Mouse (Mus musculus) MEL (cell line): Measurements from ENCODE around the gene Btg2. TPM values are rescaled to one million over a fixed set of nuclear protein-coding genes. Genes with fewer than 3 reads are reported as not detected.

Experiments used
- DNase-seq: peaks from one replicate; pipeline ENCODE4 v3.0.0; 2011; ENCODE audit warnings: low read depth, low spot score
- H3K27ac ChIP-seq: 2 replicates; pipeline ENCODE4 v1.5.1; 2012; ENCODE audit warnings: low read depth, mild to moderate bottlenecking, control low read depth, low read length, moderate library complexity; ENCODE audit not compliant: control insufficient read depth
- H3K27me3 ChIP-seq, 2 experiments: fragments of 150-350 bp in 1 of 2; sonication (generic) in 1 of 2; 2 replicates each; pipeline ENCODE4 v1.6.1; 2012; ENCODE audit warnings: low read length in 2 of 2, mild to moderate bottlenecking in 2 of 2, improper control_type of control experiment in 1 of 2, moderate library complexity in 1 of 2; ENCODE audit not compliant: insufficient read depth in 2 of 2, control insufficient read depth in 1 of 2
- H3K36me3 ChIP-seq, 2 experiments: 2 replicates each; pipeline ENCODE4 v1.6.1; 2012 to 2014; ENCODE audit warnings: low read length in 2 of 2, improper control_type of control experiment in 1 of 2, inconsistent platforms in 1 of 2, mild to moderate bottlenecking in 1 of 2; ENCODE audit not compliant: insufficient read depth in 2 of 2, control insufficient read depth in 1 of 2
- H3K4me1 ChIP-seq, 2 experiments: fragments of 150-350 bp in 1 of 2; sonication (generic) in 1 of 2; 2 replicates each; pipeline ENCODE4 v1.6.1; 2012; ENCODE audit warnings: low read length in 2 of 2, improper control_type of control experiment in 1 of 2, mild to moderate bottlenecking in 1 of 2; ENCODE audit not compliant: insufficient read depth in 2 of 2, control insufficient read depth in 1 of 2
- H3K4me3 ChIP-seq, 2 experiments: fragments of 150-350 bp in 1 of 2; sonication (generic) in 1 of 2; 2 replicates each; pipeline ENCODE4 v1.5.1; 2012; ENCODE audit warnings: low read depth in 2 of 2, low read length in 2 of 2, mild to moderate bottlenecking in 2 of 2, moderate library complexity in 2 of 2, control low read depth in 1 of 2, improper control_type of control experiment in 1 of 2; ENCODE audit not compliant: control insufficient read depth in 1 of 2, insufficient read depth in 1 of 2
- H3K79me2 ChIP-seq: 2 replicates; pipeline ENCODE4 v1.6.1; 2012; ENCODE audit warnings: mild to moderate bottlenecking, low read length, moderate library complexity; ENCODE audit not compliant: control insufficient read depth, poor library complexity, insufficient read depth
- H3K9ac ChIP-seq: 2 replicates; pipeline ENCODE4 v1.6.1; 2012; ENCODE audit warnings: low read depth, mild to moderate bottlenecking, control low read depth, low read length, moderate library complexity; ENCODE audit not compliant: control insufficient read depth, poor library complexity, severe bottlenecking
- H3K9me3 ChIP-seq: fragments of 150-350 bp; sonication (generic); replicated peaks from 2 replicates; pipeline ENCODE4 v1.6.1; 2012; ENCODE audit warnings: mild to moderate bottlenecking, low read length, improper control_type of control experiment, moderate library complexity; ENCODE audit not compliant: insufficient read depth
- BHLHE40 ChIP-seq: IDR thresholded peaks from 2 replicates; pipeline ENCODE4 v1.6.1; 2012; ENCODE audit warnings: low read depth, mild to moderate bottlenecking, inconsistent platforms, low read length, improper control_type of control experiment, borderline replicate concordance
- CHD1 ChIP-seq: IDR thresholded peaks from 2 replicates; pipeline ENCODE4 v1.6.1; 2012; ENCODE audit warnings: low read depth, mild to moderate bottlenecking, inconsistent platforms, low read length, improper control_type of control experiment
- CHD2 ChIP-seq: IDR thresholded peaks from 2 replicates; pipeline ENCODE4 v1.6.1; 2011; ENCODE audit warnings: low read length, improper control_type of control experiment
- CTCF ChIP-seq, 3 experiments: IDR thresholded peaks in 2 of 3; conservative IDR thresholded peaks in 1 of 3; 2 replicates each; pipeline ENCODE4 v1.5.1; 2011 to 2012; ENCODE audit warnings: low read length in 3 of 3, low read depth in 2 of 3, mild to moderate bottlenecking in 2 of 3, improper control_type of control experiment in 1 of 3, inconsistent platforms in 1 of 3, mixed read lengths in 1 of 3, moderate library complexity in 1 of 3; ENCODE audit not compliant: control insufficient read depth in 1 of 3, insufficient read depth in 1 of 3, poor library complexity in 1 of 3, severe bottlenecking in 1 of 3
- HCFC1 ChIP-seq: IDR thresholded peaks from 2 replicates; pipeline ENCODE4 v1.6.1; 2012; ENCODE audit warnings: low read depth, mild to moderate bottlenecking, inconsistent platforms, low read length, improper control_type of control experiment, moderate library complexity
- MAZ ChIP-seq: IDR thresholded peaks from 2 replicates; pipeline ENCODE4 v1.6.1; 2012; ENCODE audit warnings: low read depth, mild to moderate bottlenecking, inconsistent platforms, low read length, improper control_type of control experiment
- MEF2A ChIP-seq: IDR thresholded peaks from 2 replicates; pipeline ENCODE4 v1.6.1; 2014; ENCODE audit warnings: low read depth, mild to moderate bottlenecking, inconsistent platforms, low read length, improper control_type of control experiment; ENCODE audit not compliant: poor library complexity, insufficient replicate concordance, severe bottlenecking; ENCODE audit errors: extremely low read depth
- MYB ChIP-seq: IDR thresholded peaks from 2 replicates; pipeline ENCODE4 v1.6.1; 2011; ENCODE audit warnings: mild to moderate bottlenecking, low read depth, low read length, improper control_type of control experiment
- MYC ChIP-seq: IDR thresholded peaks from 2 replicates; pipeline ENCODE4 v1.6.1; 2011; ENCODE audit warnings: low read depth, mild to moderate bottlenecking, low read length, improper control_type of control experiment, moderate library complexity
- POLR2A ChIP-seq, 2 experiments: IDR thresholded peaks; 2 replicates each; pipeline ENCODE4 v1.6.1; 2011 to 2012; ENCODE audit warnings: low read length in 2 of 2, mild to moderate bottlenecking in 2 of 2, control low read depth in 1 of 2, improper control_type of control experiment in 1 of 2, low read depth in 1 of 2, moderate library complexity in 1 of 2; ENCODE audit not compliant: control insufficient read depth in 1 of 2, insufficient read depth in 1 of 2, poor library complexity in 1 of 2
- POLR2AphosphoS5 ChIP-seq: IDR thresholded peaks from 2 replicates; pipeline ENCODE4 v1.6.1; 2012; ENCODE audit warnings: low read depth, borderline replicate concordance, mild to moderate bottlenecking, inconsistent platforms, low read length, moderate library complexity, mixed read lengths
- RAD21 ChIP-seq: IDR thresholded peaks from 2 replicates; pipeline ENCODE4 v1.6.1; 2011; ENCODE audit warnings: mild to moderate bottlenecking, low read depth, low read length, improper control_type of control experiment
- RCOR1 ChIP-seq: IDR thresholded peaks from 2 replicates; pipeline ENCODE4 v1.6.1; 2012; ENCODE audit warnings: low read depth, mild to moderate bottlenecking, inconsistent platforms, low read length, improper control_type of control experiment
- SMC3 ChIP-seq: IDR thresholded peaks from 2 replicates; pipeline ENCODE4 v1.6.1; 2011; ENCODE audit warnings: low read depth, low read length, improper control_type of control experiment
- TAL1 ChIP-seq: IDR thresholded peaks from 2 replicates; pipeline ENCODE4 v1.6.1; 2012; ENCODE audit warnings: mild to moderate bottlenecking, inconsistent platforms, low read length, moderate library complexity, mixed read lengths
- TBP ChIP-seq: IDR thresholded peaks from 2 replicates; pipeline ENCODE4 v1.8.0; 2011; ENCODE audit warnings: low read depth, low read length, improper control_type of control experiment
- UBTF ChIP-seq: IDR thresholded peaks from 2 replicates; pipeline ENCODE4 v1.6.1; 2012; ENCODE audit warnings: low read depth, mild to moderate bottlenecking, inconsistent platforms, low read length, improper control_type of control experiment, moderate library complexity, borderline replicate concordance; ENCODE audit not compliant: insufficient read depth
- ZC3H11A ChIP-seq: IDR thresholded peaks from 2 replicates; pipeline ENCODE4 v1.6.1; 2012; ENCODE audit warnings: low read depth, mild to moderate bottlenecking, inconsistent platforms, low read length, improper control_type of control experiment
- ZMIZ1 ChIP-seq: IDR thresholded peaks from 2 replicates; pipeline ENCODE4 v1.6.1; 2012; ENCODE audit warnings: low read depth, mild to moderate bottlenecking, inconsistent platforms, low read length, improper control_type of control experiment, moderate library complexity
- polyA plus RNA-seq, 2 experiments: library from polyadenylated mRNA; stranded (reverse) in 1 of 2; unstranded in 1 of 2; fragments of >175 nt in 1 of 2; fragments of >200 nt in 1 of 2; gene quantifications; 2 replicates each; pipeline versions ENCODE4 v1.2.1 to v1.2.4; 2012; ENCODE audit warnings: low replicate concordance in 2 of 2, low read depth in 1 of 2; ENCODE audit not compliant: insufficient read length in 2 of 2, insufficient read depth in 1 of 2, missing spikeins in 1 of 2
- total RNA-seq: library from RNA; depleted of rRNA; stranded (reverse); fragments of 300-350 nt; gene quantifications from 2 replicates; pipeline ENCODE4 v1.2.3, GENCODE M21; 2012

Btg2 gene
- total and polyA plus RNA-seq, 3 experiments, result 2.1 to 3.6 TPM; not detected in 1

GRCm38 (mm10) chr1:134045971-134046370 is 32.9 kb downstream of the Btg2 start:
- Histone ChIP-seq H3K4me1 (no peaks in the 10 kb centered on the region), H3K9me3 (no peaks in the 10 kb centered on the region), H3K27ac (no peak overlapping the region), H3K79me2 (no peaks in the 10 kb centered on the region), H3K4me3 (no peak overlapping the region), H3K9ac (no peak overlapping the region), H3K27me3 (peaks cover 4 to 6% of the 10 kb centered on the region in 2 experiments; a peak in 3 of 4 replicates), H3K36me3 (no peaks in the 10 kb centered on the region)
- TF ChIP-seq RAD21 (peak; percentile 80), CHD2 (no peak), CTCF (IDR thresholded peaks at IDR 0.05 in 2 of 3, conservative IDR thresholded peaks at IDR 0.05 in 1 of 3; ENCODE audit: control insufficient read depth in 1 of 3, insufficient read depth in 1 of 3, low read depth in 2 of 3, low read length in 3 of 3, poor library complexity in 1 of 3, severe bottlenecking in 1 of 3) (peak; percentile 62 to 80 (median 78)), MAZ (no peak), SMC3 (peak; percentile 89), ZC3H11A (peak; percentile 69)
- DNase-seq, result peak; percentile 60

- TF ChIP-seq POLR2AphosphoS5, result no peak
- no peak for TF ChIP-seq SMC3
- TF ChIP-seq MYC, result no peak
- no peak for TF ChIP-seq HCFC1
- no peak for TF ChIP-seq RCOR1
- TF ChIP-seq MEF2A, result no peak
- TF ChIP-seq BHLHE40, result no peak
- no peak for TF ChIP-seq UBTF
- no peak for TF ChIP-seq CHD1
- no peak for TF ChIP-seq ZC3H11A
- no peak for TF ChIP-seq MYB
- no peak for TF ChIP-seq TAL1
- TF ChIP-seq ZMIZ1, result no peak
- TF ChIP-seq RAD21, result no peak
- TF ChIP-seq POLR2A (IDR thresholded peaks at IDR 0.05; ENCODE audit: control insufficient read depth in 1 of 2, insufficient read depth in 1 of 2, low read depth in 1 of 2, low read length in 2 of 2, poor library complexity in 1 of 2), result no peak
- TF ChIP-seq TBP, result no peak
- no peak for TF ChIP-seq MAZ
- no peaks in the 10 kb centered on the region for H3K9me3 ChIP-seq
- H3K4me1 ChIP-seq, result no peaks in the 10 kb centered on the region
- H3K27me3 ChIP-seq, result peaks cover 4 to 5% of the 10 kb centered on the region in 2 experiments; a peak in 3 of 4 replicates
- no peak for DNase-seq
- H3K79me2 ChIP-seq, result no peaks in the 10 kb centered on the region
- no peak overlapping the region for H3K9ac ChIP-seq
- H3K36me3 ChIP-seq, result no peaks in the 10 kb centered on the region
- H3K27ac ChIP-seq, result no peak overlapping the region
- H3K4me3 ChIP-seq, result no peak overlapping the region
These were observed 34.1 kb downstream of the Btg2 start for GRCm38 (mm10) chr1:134044805-134045204.
